Mouse (Mus musculus) brown adipose tissue, adult 24 weeks (tissue): ENCODE results near the gene Wdfy2. TPM values are rescaled to one million over a fixed set of nuclear protein-coding genes. Genes with fewer than 3 reads are reported as not detected.

Experiments used
- H3K27ac ChIP-seq: fragments of 200-500 bp; replicated peaks from 2 replicates; pipeline ENCODE4 v1.5.1; 2012; ENCODE audit warnings: low read depth, mild to moderate bottlenecking, low read length
- H3K4me1 ChIP-seq: fragments of 200-500 bp; 2 replicates; pipeline ENCODE4 v1.6.1; 2012; ENCODE audit warnings: low read length, mixed read lengths; ENCODE audit not compliant: control insufficient read depth, insufficient read depth, insufficient read length
- H3K4me3 ChIP-seq: fragments of 200-500 bp; 2 replicates; pipeline ENCODE4 v1.5.1; 2012; ENCODE audit warnings: low read depth, mild to moderate bottlenecking, low read length, moderate library complexity; ENCODE audit not compliant: insufficient read depth
- polyA plus RNA-seq: library from polyadenylated mRNA; stranded (reverse); fragments of >200 nt; gene quantifications from 2 replicates; pipeline ENCODE4 v1.2.4, GENCODE M21; 2012; ENCODE audit not compliant: missing spikeins, insufficient read depth, insufficient read length

Wdfy2 gene
- polyA plus RNA-seq, 1 experiment, result 9.6 TPM

DNA sequence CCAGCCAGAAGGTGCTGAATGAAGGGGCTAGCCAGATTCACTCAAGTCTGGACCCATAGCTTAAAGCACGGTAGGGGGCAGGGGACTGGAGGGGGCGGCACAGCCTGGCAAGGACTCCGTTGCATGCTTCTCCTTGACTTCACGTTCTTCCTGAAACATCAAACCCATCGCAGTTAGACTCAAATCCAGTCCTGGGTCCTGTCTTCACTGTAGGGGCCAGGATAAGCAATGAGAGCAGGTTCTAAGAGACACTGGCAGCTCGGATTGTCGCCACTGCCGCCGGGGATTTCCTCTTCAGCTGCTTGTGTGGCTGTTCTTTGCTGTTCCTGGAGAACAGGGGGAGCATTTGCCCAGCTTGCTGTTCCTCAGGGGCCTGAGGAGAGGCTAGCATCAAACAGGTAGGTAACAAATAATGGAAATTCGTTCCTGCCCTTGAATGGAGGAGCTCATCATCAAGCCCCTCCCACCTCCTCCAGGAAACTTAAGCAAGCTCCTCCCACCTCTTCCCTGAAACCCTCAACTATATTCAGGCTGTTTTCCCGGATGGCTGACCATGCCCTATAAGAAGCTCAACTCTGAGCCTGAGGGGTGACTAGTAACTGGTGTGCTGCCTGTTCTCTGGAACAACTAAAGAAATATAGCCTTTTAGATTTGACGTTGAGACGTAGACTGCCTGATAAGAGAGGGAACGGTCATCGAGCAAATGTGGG lies 128.5 kb downstream of the Wdfy2 start:
- Histone ChIP-seq H3K4me1 (0 out of 2 replicates have a peak, but pooled peaks cover 2% of the 10 kb centered on the region), H3K27ac (no peak overlapping the region), H3K4me3 (peak overlapping the region; percentile 40)

DNA sequence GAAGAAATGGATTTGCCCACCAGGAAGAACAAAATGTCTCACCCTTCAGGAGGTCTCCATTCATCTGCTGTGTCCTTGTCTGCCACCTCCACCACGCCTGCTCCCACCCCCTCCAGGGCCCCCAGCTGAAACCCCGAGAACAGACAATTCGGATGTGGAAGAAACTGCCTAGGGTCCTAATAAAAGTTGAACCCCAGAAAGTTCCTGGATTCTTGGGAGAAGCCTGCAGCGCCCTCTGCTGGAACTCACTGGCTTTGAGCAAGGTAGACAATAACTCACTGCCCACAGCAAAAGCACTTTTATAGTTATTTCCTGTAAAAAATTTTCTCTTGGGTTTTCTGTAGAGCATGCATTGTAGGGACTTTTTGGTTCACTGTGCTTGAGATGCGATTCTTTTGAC lies 137.6 kb downstream of the Wdfy2 start:
- Histone ChIP-seq H3K4me1 (no peaks in the 10 kb centered on the region), H3K27ac (no peak overlapping the region), H3K4me3 (no peak overlapping the region)

GRCm38 (mm10) chr14:62979815-62980214 lies 142.3 kb downstream of the Wdfy2 start:
- no peak overlapping the region for H3K4me3 ChIP-seq
- no peaks in the 10 kb centered on the region for H3K4me1 ChIP-seq
- no peak overlapping the region for H3K27ac ChIP-seq

DNA sequence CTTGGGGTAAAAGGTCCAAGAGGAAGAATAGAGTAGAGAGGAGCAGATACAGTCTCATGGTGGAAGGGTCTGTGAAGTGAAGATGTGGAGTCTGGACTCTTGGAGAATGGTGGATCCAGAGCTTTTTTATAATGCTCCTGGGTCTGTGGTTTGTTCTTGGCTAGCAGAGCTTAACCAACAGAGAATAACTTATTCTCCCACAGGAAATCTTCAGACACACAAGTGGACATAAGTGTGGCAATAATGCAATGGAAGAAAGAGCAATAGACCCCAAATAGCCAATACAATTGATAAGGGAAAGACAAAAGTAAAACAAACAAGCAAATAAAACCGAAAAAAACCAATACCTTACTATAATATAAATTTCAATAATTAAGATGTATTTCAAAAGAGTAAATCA lies 146.9 kb downstream of the Wdfy2 start, which contains the start of gene Defb48:
TSS of gene Defb48 (minus strand) at position 101 of the 400 bp plus-strand sequence.
- H3K4me3 ChIP-seq, result no peak within 1 kb of the TSS
- H3K4me1 ChIP-seq, result no peaks in the 10 kb centered on the region
- H3K27ac ChIP-seq, result no peak within 1 kb of the TSS

DNA sequence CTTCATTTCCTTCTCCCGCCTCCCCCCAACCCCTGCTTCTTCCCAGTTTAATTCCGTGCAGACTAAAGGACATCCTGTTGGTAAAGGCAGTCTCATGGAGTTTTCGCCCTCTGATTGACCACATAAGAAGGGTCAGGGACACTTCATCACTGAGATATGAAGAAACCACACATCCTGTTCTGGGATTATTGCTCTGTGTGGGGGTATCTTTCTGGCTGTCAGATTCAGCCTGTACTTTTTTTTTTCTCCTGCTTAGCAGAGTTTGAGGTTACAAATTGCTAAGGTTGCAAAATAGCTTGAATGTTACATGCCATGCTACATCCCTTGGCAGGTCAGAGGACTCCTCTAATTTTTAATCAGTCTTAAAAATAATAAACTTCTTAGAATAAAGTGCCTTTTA lies 153.8 kb downstream of the Wdfy2 start:
- Histone ChIP-seq H3K4me3 (no peak overlapping the region), H3K4me1 (no peaks in the 10 kb centered on the region), H3K27ac (no peak overlapping the region)

GRCm38 (mm10) chr14:62991849-62992510 lies 154.5 kb downstream of the Wdfy2 start:
- H3K27ac ChIP-seq, result no peak overlapping the region
- no peak overlapping the region for H3K4me3 ChIP-seq
- no peaks in the 10 kb centered on the region for H3K4me1 ChIP-seq

DNA sequence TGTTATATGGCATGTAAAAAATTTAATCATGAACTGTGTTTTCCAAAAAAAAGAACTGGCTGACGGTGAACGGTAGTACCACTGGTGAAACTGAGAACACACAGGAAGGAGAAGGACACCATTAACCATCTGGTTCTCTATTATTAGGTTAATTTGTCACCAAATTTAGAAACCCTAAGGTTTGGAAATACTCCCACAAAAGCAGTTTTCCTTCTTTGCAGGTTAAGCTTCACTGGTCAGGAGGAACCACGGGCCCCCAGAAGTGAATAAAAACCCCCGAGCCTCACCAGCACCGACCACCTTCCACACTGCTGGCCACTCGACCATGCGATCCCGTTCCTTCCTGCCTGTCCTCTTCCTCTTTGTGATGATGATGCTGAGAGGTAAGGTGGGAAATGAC lies 160.3 kb downstream of the Wdfy2 start, which contains the start of gene Defb47:
TSS of gene Defb47 (plus strand) at position 301 of the 400 bp plus-strand sequence.
- H3K4me3 ChIP-seq, result no peak within 1 kb of the TSS

GRCm38 (mm10) chr14:62998977-62999376 lies 161.5 kb downstream of the Wdfy2 start:
- Histone ChIP-seq H3K4me3 (no peak overlapping the region), H3K4me1 (no peaks in the 10 kb centered on the region), H3K27ac (no peak overlapping the region)

More for the DNA sequence above, 160.3 kb downstream of the Wdfy2 start, which contains the start of gene Defb47:
- Histone ChIP-seq H3K27ac (no peak within 1 kb of the TSS), H3K4me1 (no peaks in the 10 kb centered on the region)

- Histone ChIP-seq H3K4me3 (no peak overlapping the region), H3K4me1 (no peaks in the 10 kb centered on the region), H3K27ac (no peak overlapping the region)
Observed at GRCm38 (mm10) chr14:63002588-63002987, 165.1 kb downstream of the Wdfy2 start.

Other genes starting within 250 kb of the Wdfy2 start
- not detected in 2 replicates for gene Serpine3, start 174.0 kb upstream of the Wdfy2 start, polyA plus RNA-seq
- gene Ints6, start 76.5 kb upstream of the Wdfy2 start, polyA plus RNA-seq, result 7.1 and 9.3 TPM in 2 replicates
- gene Defb48, start 146.8 kb downstream of the Wdfy2 start, polyA plus RNA-seq, result not detected in 2 replicates
- not detected in 2 replicates for gene Defb47, start 160.4 kb downstream of the Wdfy2 start, polyA plus RNA-seq
- gene Defb43, start 174.1 kb downstream of the Wdfy2 start, polyA plus RNA-seq, result not detected in 2 replicates
- gene Defb42, start 209.3 kb downstream of the Wdfy2 start, polyA plus RNA-seq, result 6.4 and 13.1 TPM in 2 replicates
- gene Defb30, start 212.3 kb downstream of the Wdfy2 start, polyA plus RNA-seq, result not detected in 2 replicates